Mouse (Mus musculus) frontal cortex, adult 2 months (tissue): Measurements from ENCODE around the gene Nfix. TPM values are rescaled to one million over a fixed set of nuclear protein-coding genes. Genes with fewer than 3 reads are reported as not detected.

Experiments used
- DNase-seq, 2 experiments: peaks; one replicate each; pipeline ENCODE4 v3.0.0; 2022; ENCODE audit warnings: low spot score in 1 of 2; ENCODE audit errors: extremely low spot score in 1 of 2
- polyA plus RNA-seq: library from polyadenylated mRNA; depleted of rRNA; stranded (reverse); fragments of >200 nt; gene quantifications from 2 replicates; pipeline ENCODE4 v1.2.3, GENCODE M21; 2012; rRNA removed

Gene Nfix
- 51.3 and 61.3 TPM in 2 replicates for polyA plus RNA-seq

DNA sequence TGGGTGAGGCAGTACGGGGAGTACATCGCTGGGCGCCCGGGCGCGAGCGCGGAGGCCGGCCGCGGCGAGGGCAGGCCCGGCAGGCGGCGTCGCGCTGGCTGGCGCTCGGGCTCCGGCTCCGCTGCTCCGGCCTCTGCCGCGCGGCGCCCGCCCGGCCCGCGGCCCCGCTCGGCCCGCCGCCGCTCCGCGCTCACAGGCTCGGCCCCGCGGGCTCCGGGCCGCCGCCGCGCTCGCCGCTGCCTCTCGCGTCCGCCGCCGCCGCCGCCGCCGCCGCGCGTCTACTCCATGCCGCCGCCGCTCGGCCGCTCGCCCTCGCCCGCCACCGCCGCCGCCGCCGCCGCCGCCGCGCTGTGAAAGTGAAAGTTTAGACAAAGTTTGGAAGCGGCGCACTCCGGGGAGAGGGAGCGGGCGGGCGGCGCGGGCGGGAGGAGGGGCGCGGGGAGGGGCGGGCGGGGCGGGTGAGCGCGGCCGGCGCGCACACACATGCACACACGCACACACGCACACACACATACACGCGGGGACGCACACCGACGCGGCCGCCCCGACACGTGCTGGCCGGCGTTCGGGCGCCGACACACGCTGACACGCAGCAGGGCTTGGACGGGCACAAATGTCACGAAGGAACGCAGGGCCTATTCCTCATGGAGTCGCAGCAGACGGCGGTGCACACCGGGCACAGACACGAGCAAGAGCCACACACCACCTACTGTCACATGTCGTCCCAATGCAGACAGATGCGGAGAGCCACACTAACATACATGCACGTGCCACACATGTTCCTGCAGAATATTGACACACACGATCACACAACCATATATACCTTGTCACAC lies at the start of gene Nfix:
TSS of gene Nfix (minus strand) at position 346 of the 833 bp plus-strand sequence.
- no peak for DNase-seq

DNA sequence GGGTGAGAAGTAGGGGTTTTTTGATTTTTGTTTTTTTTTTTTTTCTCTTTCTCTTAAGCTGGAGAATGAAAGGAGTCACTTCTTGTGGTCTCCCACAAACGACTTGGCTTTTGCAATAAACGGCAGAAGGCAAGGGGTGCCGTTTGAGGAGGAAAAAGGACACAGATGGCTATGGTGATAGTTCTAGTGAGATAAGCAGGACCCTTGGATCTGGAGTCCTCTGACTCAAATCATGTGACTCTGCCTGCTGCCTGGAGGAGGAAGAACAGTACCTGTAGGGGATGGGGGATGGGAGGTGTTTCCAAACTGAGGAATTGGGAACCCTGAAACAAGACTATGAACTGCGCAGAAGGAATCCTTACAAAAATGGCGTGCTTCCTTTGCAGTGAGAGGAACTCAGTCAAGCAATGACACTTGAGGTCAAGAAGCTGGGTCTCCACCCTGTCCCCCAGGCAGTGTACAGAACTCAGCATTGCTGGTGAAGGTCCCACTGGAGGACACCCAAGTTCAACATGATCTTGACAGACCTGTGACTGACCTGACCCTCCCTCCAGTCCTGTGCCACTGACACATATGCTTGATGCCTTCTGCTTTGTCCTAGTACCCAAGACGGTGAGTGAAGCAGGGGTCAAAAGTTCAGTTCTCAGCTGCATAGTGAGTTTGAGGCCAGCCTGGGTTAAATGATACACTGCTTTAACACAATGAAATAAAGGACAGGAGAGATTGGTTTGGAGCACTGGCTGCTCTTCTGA lies 47.7 kb upstream of the Nfix start:
- no peak for DNase-seq

DNA sequence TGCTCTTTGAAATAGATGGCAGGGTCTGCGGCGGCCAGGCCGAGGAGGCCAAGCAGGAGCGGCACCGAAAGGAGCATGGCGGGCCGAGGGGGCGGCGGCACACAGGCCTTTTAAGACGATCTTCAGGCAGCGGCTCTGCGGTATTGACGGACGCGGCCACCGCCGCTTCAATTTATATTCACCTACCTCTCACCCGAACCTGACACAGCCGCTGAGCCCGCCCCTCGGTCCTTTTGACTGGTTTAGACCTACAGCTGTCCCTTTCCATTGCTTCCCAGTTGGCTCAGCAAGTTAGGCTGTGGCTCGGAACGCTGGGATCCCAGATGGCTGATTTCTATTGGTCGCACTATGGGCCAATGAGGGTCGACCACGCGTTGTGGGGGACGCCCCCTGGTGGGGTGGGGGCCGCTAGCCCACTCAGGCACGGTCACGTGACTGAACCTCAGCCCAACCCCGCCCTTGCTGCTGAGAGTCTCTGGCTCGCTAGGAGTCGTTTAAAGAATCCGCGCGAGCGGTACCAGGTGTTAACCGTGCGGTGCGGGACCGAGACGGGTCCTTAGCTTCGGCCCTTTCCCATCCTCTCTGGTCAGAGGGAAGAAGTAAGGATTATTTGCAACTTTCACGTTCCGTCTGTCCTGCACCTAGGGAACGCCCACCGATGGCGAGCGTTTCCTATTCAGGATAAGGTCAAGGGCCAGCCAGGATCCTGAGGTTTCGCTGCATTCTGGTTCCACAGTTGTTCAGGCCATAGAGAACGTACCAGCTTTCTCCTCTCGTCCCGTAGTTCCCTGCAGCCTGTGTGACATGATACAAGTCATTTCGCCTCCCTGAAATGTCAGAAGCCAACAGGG lies 46.8 kb upstream of the Nfix start, which contains the start of gene Calr:
TSS of gene Calr (minus strand) at position 213 of the 851 bp plus-strand sequence.
- DNase-seq: peak; percentile 100

GRCm38 (mm10) chr8:84846094-84846721 lies 46.1 kb upstream of the Nfix start:
- DNase-seq: no peak

DNA sequence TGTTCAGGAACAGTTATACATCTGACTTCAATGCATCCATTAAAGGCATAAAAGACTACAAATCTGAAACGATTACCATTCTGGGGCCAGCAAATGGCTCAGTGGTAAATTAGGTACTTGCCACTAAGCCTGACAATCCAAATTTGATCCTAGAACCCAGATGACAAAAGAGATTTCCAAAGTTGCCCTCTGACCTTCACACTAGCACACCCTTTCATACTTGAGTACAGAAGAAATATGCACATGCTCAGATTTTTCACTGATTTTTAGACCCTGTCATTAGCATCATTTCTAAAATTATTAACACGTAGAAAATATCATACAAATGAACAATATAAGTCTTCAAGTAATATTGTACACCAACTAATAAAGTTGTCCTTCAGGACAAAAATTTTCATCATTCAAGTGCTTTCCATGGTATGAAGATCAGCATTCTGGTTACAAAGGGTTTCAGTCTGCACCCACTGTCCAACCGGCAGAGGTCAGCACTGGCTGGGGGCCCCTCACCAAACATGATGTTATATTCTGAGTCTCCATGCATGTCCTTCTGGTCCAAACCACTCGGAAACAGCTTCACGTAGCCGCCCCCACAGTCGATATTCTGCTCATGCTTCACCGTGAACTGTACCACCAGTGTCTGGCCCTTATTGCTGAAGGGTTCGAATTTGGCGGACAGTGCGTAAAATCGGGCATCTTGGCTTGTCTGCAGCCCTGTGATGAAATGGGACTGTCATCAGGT lies 45.4 kb upstream of the Nfix start:
- DNase-seq: peak in 1 of 2 experiments; percentile 48

GRCm38 (mm10) chr8:84844397-84845070 lies 44.4 kb upstream of the Nfix start:
- DNase-seq: no peak

- DNase-seq: no peak
These were observed 41.4 kb upstream of the Nfix start for GRCm38 (mm10) chr8:84841514-84841913.

GRCm38 (mm10) chr8:84840248-84840999 lies 40.3 kb upstream of the Nfix start, which contains the start of gene Rad23a:
TSS of gene Rad23a (minus strand) at chr8:84840665.
- DNase-seq: peak; percentile 87 to 94

DNA sequence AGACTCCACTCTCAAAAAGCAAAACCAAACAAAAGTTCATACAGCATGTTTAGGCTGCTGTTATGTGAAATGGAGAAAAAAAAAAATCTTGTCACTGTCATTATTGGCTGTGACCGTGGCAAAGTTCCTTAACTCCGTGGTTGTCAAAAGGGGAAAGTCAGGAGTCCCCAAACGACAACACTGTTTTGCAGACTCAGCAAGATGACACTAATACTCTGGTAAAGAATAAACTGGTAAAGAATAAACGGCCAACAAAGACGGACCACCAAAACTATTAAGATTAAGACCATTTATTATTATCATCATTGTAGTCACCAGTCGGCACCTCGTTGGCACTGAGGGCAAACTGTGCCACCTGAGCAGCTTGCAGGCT lies 39.7 kb upstream of the Nfix start:
- no peak for DNase-seq

- DNase-seq: no peak
These were observed 39.3 kb upstream of the Nfix start for GRCm38 (mm10) chr8:84839411-84839810.

- DNase-seq: no peak
These were observed 38.4 kb upstream of the Nfix start for GRCm38 (mm10) chr8:84838513-84838912.

DNA sequence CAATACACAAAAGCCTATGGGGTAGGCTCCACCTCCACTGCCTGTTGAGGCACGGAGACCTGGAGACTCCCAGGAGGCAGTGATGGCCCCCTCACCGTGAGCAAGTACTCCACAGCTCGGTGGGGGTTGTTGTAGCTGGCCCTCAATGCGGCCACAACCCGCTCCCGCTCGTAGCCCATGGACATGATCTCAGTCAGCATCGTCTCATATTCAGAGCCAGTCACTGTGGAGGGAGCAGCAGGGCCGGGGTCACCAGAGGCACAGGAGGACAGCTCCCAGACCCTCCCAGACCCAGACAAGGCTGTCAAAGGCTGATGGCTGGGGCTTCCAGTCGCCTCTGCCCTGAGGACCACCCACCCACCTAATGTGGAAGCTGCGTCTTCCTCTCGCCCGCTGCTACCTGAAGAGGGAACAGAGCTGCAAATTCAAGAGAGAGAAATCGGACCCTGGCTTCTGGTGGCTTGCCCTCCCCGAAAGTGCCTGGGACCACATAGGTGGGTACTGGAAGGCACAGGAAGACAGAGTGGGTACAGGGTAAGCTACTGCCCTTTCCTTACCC lies 37.8 kb upstream of the Nfix start:
- DNase-seq: no peak

- DNase-seq: no peak
These were observed 37.2 kb upstream of the Nfix start for GRCm38 (mm10) chr8:84837149-84837911.

GRCm38 (mm10) chr8:84834866-84835855 lies 35.0 kb upstream of the Nfix start:
- DNase-seq: peak in 1 of 2 experiments; percentile 82

DNA sequence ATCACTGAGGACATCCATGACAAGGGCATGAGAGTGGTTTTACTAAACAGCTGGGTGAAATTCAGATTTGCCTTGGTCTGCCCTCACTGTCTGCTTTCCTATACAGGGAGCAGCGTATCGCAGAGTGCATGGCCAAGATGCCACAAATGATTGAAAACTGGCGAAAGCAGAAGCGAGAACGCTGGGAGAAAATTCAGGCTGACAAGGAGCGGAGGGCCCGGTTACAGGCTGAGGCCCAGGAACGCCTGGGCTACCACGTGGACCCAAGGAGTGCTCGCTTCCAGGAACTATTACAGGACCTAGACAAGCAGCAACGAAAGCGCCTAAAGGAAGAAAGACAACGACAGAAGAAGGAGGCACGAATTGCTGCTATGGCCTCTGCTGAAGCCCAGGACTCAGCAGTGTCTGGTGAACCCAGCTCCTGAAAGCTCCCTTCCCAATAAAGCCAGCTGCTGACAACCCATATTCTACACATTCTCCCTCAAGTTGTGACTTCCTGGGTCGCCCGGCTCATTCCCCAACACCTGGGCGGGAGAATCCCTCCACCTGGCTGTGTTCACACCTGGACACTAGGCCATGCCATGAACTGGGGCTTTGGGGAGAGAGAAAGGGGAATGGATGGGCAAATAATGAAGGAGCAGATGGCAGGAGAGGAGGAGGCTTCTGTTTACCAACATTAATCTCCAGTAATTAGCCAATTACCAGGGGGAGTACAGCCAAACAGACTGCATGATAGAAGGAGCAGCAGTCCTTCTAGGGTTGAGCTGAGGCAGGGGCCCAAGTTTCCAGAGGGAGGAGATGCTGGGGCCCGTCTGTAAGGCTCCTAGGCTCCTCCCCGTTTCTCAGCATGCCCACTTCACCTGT lies 34.1 kb upstream of the Nfix start:
- no peak for DNase-seq
